Mouse (Mus musculus): ENCODE results near the gene Maea. TPM values are rescaled to one million over a fixed set of nuclear protein-coding genes. Genes with fewer than 3 reads are reported as not detected.

Gene Maea
- polyA plus RNA-seq (2015; fragmentation: Nextera tagmentation; extraction: Ambion mirVana), result 130 and 131 TPM in 2 replicates

GRCm38 (mm10) chr5:33335273-33335976 is at the start of gene Maea:
TSS of gene Maea (plus strand) at chr5:33335509.
- Histone ChIP-seq H3K27me3 (no peaks in the 10 kb centered on the region), H3K4me1 (peaks cover 17% of the 10 kb centered on the region), H3K27ac (peak within 1 kb of the TSS; percentile 83), H3K36me3 (peaks cover 17% of the 10 kb centered on the region), H3K4me3 (peak within 1 kb of the TSS; percentile 100), H3K4me2 (replicated peaks) (peak within 1 kb of the TSS; percentile 88), H3K9me3 (no peaks in the 10 kb centered on the region), H3K9ac (peak within 1 kb of the TSS; percentile 98)
- under 1% methylated on average over 71 of the region's 71 CpGs for WGBS
- ATAC-seq (ENCODE audit: low FRiP score, low read depth), result peak; percentile 100

GRCm38 (mm10) chr5:33293796-33294430 is 41.4 kb upstream of the Maea start:
- Histone ChIP-seq H3K36me3 (no peaks in the 10 kb centered on the region), H3K27me3 (no peaks in the 10 kb centered on the region), H3K4me2 (replicated peaks) (no peak overlapping the region), H3K27ac (no peak overlapping the region), H3K4me3 (no peak overlapping the region), H3K4me1 (peaks cover 10% of the 10 kb centered on the region; the same call in 1 of the 2 replicates), H3K9ac (no peak overlapping the region), H3K9me3 (no peaks in the 10 kb centered on the region)
- 38% methylated on average over 16 of the region's 16 CpGs for WGBS
- ATAC-seq (ENCODE audit: low FRiP score, low read depth), result no peak

GRCm38 (mm10) chr5:33297164-33297563 is 38.1 kb upstream of the Maea start:
- no peak for ATAC-seq (ENCODE audit: low FRiP score, low read depth)
- Histone ChIP-seq H3K4me2 (replicated peaks) (no peak overlapping the region), H3K9me3 (no peaks in the 10 kb centered on the region), H3K4me3 (no peak overlapping the region), H3K27me3 (no peaks in the 10 kb centered on the region), H3K4me1 (peaks cover 10% of the 10 kb centered on the region; the same call in 1 of the 2 replicates), H3K36me3 (no peaks in the 10 kb centered on the region), H3K27ac (no peak overlapping the region), H3K9ac (no peak overlapping the region)
- 72% methylated on average over 6 of the region's 6 CpGs for WGBS

- no peak for ATAC-seq (ENCODE audit: low FRiP score, low read depth)
- WGBS, result 87% methylated on average over 2 of the region's 2 CpGs
- Histone ChIP-seq H3K36me3 (no peaks in the 10 kb centered on the region), H3K27ac (no peak overlapping the region), H3K4me1 (no peaks in the 10 kb centered on the region), H3K27me3 (no peaks in the 10 kb centered on the region), H3K9me3 (no peaks in the 10 kb centered on the region), H3K4me3 (no peak overlapping the region), H3K4me2 (replicated peaks) (no peak overlapping the region), H3K9ac (no peak overlapping the region)
These were observed 33.5 kb upstream of the Maea start for GRCm38 (mm10) chr5:33301801-33302200.

- WGBS, result 69% methylated on average over 3 of the region's 3 CpGs
- no peak overlapping the region for H3K4me3 ChIP-seq
- H3K27me3 ChIP-seq, result no peaks in the 10 kb centered on the region
- no peak overlapping the region for H3K4me2 ChIP-seq (replicated peaks)
- H3K4me1 ChIP-seq, result no peaks in the 10 kb centered on the region
- no peaks in the 10 kb centered on the region for H3K9me3 ChIP-seq
- no peak overlapping the region for H3K27ac ChIP-seq
- H3K36me3 ChIP-seq, result no peaks in the 10 kb centered on the region
- no peak overlapping the region for H3K9ac ChIP-seq
- ATAC-seq (ENCODE audit: low FRiP score, low read depth), result no peak
These were observed 24.4 kb upstream of the Maea start for GRCm38 (mm10) chr5:33310704-33311462.

- H3K4me3 ChIP-seq, result no peak overlapping the region
- no peaks in the 10 kb centered on the region for H3K9me3 ChIP-seq
- no peaks in the 10 kb centered on the region for H3K27me3 ChIP-seq
- H3K4me1 ChIP-seq, result no peaks in the 10 kb centered on the region
- 83% methylated on average over 7 of the region's 7 CpGs for WGBS
- no peak overlapping the region for H3K27ac ChIP-seq
- ATAC-seq (ENCODE audit: low FRiP score, low read depth), result no peak
- no peak overlapping the region for H3K4me2 ChIP-seq (replicated peaks)
- no peak overlapping the region for H3K9ac ChIP-seq
- H3K36me3 ChIP-seq, result no peaks in the 10 kb centered on the region
These were observed 23.1 kb upstream of the Maea start for GRCm38 (mm10) chr5:33312192-33312591.

GRCm38 (mm10) chr5:33324491-33324890 is 10.8 kb upstream of the Maea start:
- Histone ChIP-seq H3K36me3 (no peaks in the 10 kb centered on the region), H3K27ac (no peak overlapping the region), H3K4me2 (replicated peaks) (no peak overlapping the region), H3K27me3 (no peaks in the 10 kb centered on the region), H3K4me3 (no peak overlapping the region), H3K4me1 (no peaks in the 10 kb centered on the region), H3K9ac (no peak overlapping the region), H3K9me3 (no peaks in the 10 kb centered on the region; the same call in 1 of the 2 replicates)
- 51% methylated on average over 2 of the region's 2 CpGs for WGBS
- ATAC-seq (ENCODE audit: low FRiP score, low read depth), result no peak

GRCm38 (mm10) chr5:33334381-33335272 is 682 bp upstream of the Maea start:
- H3K4me2 ChIP-seq (replicated peaks), result peak overlapping the region; percentile 66
- H3K36me3 ChIP-seq, result peaks cover 13% of the 10 kb centered on the region
- H3K9me3 ChIP-seq, result no peaks in the 10 kb centered on the region
- peak overlapping the region; percentile 83 for H3K27ac ChIP-seq
- ATAC-seq (ENCODE audit: low FRiP score, low read depth), result no peak
- H3K4me1 ChIP-seq, result peaks cover 16% of the 10 kb centered on the region
- H3K9ac ChIP-seq, result peak overlapping the region; percentile 68
- H3K27me3 ChIP-seq, result no peaks in the 10 kb centered on the region
- WGBS, result 24% methylated on average over 18 of the region's 18 CpGs
- peak overlapping the region; percentile 100 for H3K4me3 ChIP-seq

- under 1% methylated on average over 31 of the region's 31 CpGs for WGBS
- H3K9me3 ChIP-seq, result no peaks in the 10 kb centered on the region
- no peaks in the 10 kb centered on the region for H3K27me3 ChIP-seq
- no peak for ATAC-seq (ENCODE audit: low FRiP score, low read depth)
- H3K27ac ChIP-seq, result peak overlapping the region; percentile 76
- peak overlapping the region; percentile 88 for H3K4me2 ChIP-seq (replicated peaks)
- peaks cover 17% of the 10 kb centered on the region for H3K36me3 ChIP-seq
- peak overlapping the region; percentile 98 for H3K9ac ChIP-seq
- peaks cover 20% of the 10 kb centered on the region for H3K4me1 ChIP-seq
- H3K4me3 ChIP-seq, result peak overlapping the region; percentile 100
These were observed 660 bp downstream of the Maea start for GRCm38 (mm10) chr5:33335977-33336360.

- H3K4me1 ChIP-seq, result peaks cover 20% of the 10 kb centered on the region
- peaks cover 22% of the 10 kb centered on the region for H3K36me3 ChIP-seq
- H3K4me2 ChIP-seq (replicated peaks), result peak overlapping the region; percentile 88
- no peaks in the 10 kb centered on the region for H3K27me3 ChIP-seq
- peak overlapping the region; percentile 100; the same call in 1 of the 2 replicates for H3K4me3 ChIP-seq
- WGBS, result 78% methylated on average over 8 of the region's 8 CpGs
- no peak overlapping the region; the same call in 1 of the 2 replicates for H3K9ac ChIP-seq
- ATAC-seq (ENCODE audit: low FRiP score, low read depth), result no peak
- no peaks in the 10 kb centered on the region for H3K9me3 ChIP-seq
- H3K27ac ChIP-seq, result no peak overlapping the region
These were observed 1.9 kb downstream of the Maea start for GRCm38 (mm10) chr5:33337206-33337605.

- Histone ChIP-seq H3K9me3 (no peaks in the 10 kb centered on the region), H3K9ac (no peak overlapping the region), H3K4me2 (replicated peaks) (no peak overlapping the region), H3K27me3 (no peaks in the 10 kb centered on the region), H3K36me3 (peaks cover 29% of the 10 kb centered on the region), H3K4me3 (no peak overlapping the region), H3K27ac (no peak overlapping the region), H3K4me1 (peaks cover 20% of the 10 kb centered on the region)
- 71% methylated on average over 6 of the region's 6 CpGs for WGBS
- no peak for ATAC-seq (ENCODE audit: low FRiP score, low read depth)
These were observed 5.9 kb downstream of the Maea start for GRCm38 (mm10) chr5:33341165-33341564.
